Mouse (Mus musculus) heart, embryonic 14.5 days (tissue): ENCODE data around the gene Fign. TPM values are rescaled to one million over a fixed set of nuclear protein-coding genes. Genes with fewer than 3 reads are reported as not detected.
A peak's percentile ranks its signal among the peaks of the same experiment; 100 is the strongest.

Experiments used
- ATAC-seq: fragments of 200-750 bp; cut with Nextera tagmentation; 2 replicates; pipeline ENCODE4 v1.8.0; 2017; ENCODE audit warnings: low read depth, moderate TSS enrichment; ENCODE audit not compliant: insufficient number of reproducible peaks, insufficient read depth, low FRiP score
- H3K27ac ChIP-seq, 2 experiments: fragments of 200-500 bp in 1 of 2; fragments of 300-500 bp in 1 of 2; sonication (generic) in 1 of 2; replicated peaks in 1 of 2; 2 replicates each; pipeline ENCODE4 v1.5.1; 2012 to 2014; ENCODE audit warnings: low read depth in 2 of 2, low read length in 2 of 2, control low read depth in 1 of 2, mild to moderate bottlenecking in 1 of 2, mixed read lengths in 1 of 2; ENCODE audit not compliant: control insufficient read depth in 1 of 2, insufficient read depth in 1 of 2
- H3K27me3 ChIP-seq: fragments of 300-500 bp; sonication (generic); 2 replicates; pipeline ENCODE4 v1.6.1; 2014; ENCODE audit warnings: mild to moderate bottlenecking, low read length, control low read depth; ENCODE audit not compliant: control insufficient read depth, insufficient read depth
- H3K36me3 ChIP-seq: fragments of 300-500 bp; sonication (generic); 2 replicates; pipeline ENCODE4 v1.6.1; 2014; ENCODE audit warnings: mild to moderate bottlenecking, control low read depth, low read length, mixed read lengths; ENCODE audit not compliant: control insufficient read depth, insufficient read depth
- H3K4me1 ChIP-seq, 2 experiments: fragments of 200-500 bp in 1 of 2; fragments of 300-500 bp in 1 of 2; sonication (generic) in 1 of 2; 2 replicates each; pipeline ENCODE4 v1.6.1; 2012 to 2014; ENCODE audit warnings: low read length in 2 of 2, control low read depth in 1 of 2, mixed read lengths in 1 of 2; ENCODE audit not compliant: control insufficient read depth in 2 of 2, insufficient read depth in 2 of 2
- H3K4me2 ChIP-seq: fragments of 300-500 bp; sonication (generic); 2 replicates; pipeline ENCODE4 v1.6.1; 2014; ENCODE audit warnings: mild to moderate bottlenecking, low read length
- H3K4me3 ChIP-seq, 2 experiments: fragments of 200-500 bp in 1 of 2; fragments of 300-500 bp in 1 of 2; sonication (generic) in 1 of 2; 2 replicates each; pipeline ENCODE4 v1.5.1; 2012 to 2014; ENCODE audit warnings: low read length in 2 of 2, mild to moderate bottlenecking in 2 of 2, control low read depth in 1 of 2, low read depth in 1 of 2, moderate library complexity in 1 of 2; ENCODE audit not compliant: control insufficient read depth in 1 of 2, insufficient read depth in 1 of 2
- H3K9ac ChIP-seq: fragments of 300-500 bp; sonication (generic); 2 replicates; pipeline ENCODE4 v1.6.1; 2014; ENCODE audit warnings: mild to moderate bottlenecking, low read length
- H3K9me3 ChIP-seq: fragments of 300-500 bp; sonication (generic); 2 replicates; pipeline ENCODE4 v1.6.1; 2016; ENCODE audit warnings: low read length, control low read depth; ENCODE audit not compliant: control insufficient read depth
- WGBS: fragments of 180-500 bp; shearing (Covaris S2); extraction: QIAGEN DNeasy Blood & Tissue Kit; methylation state at CpG from one replicate; pipeline ENCODE4 v1.1.7; 2014; 5-methylcytosine and 5-hydroxymethylcytosine counted together
- polyA plus RNA-seq: library from polyadenylated mRNA; unstranded; fragments of >200 nt; fragmentation: Nextera tagmentation; extraction: Ambion mirVana; gene quantifications from 2 replicates; pipeline ENCODE4 v1.2.1, GENCODE M21; 2014

Gene Fign
- polyA plus RNA-seq, 1 experiment from 2014 or later = 8.6 TPM

GRCm38 (mm10) chr2:64059477-64059876 is 38.4 kb downstream of the Fign start:
- Histone ChIP-seq H3K27me3 (no peaks in the 10 kb centered on the region), H3K27ac (no peak overlapping the region), H3K4me1 (peaks cover 14 to 31% of the 10 kb centered on the region in 2 experiments), H3K36me3 (no peaks in the 10 kb centered on the region), H3K9ac (no peak overlapping the region), H3K9me3 (no peaks in the 10 kb centered on the region), H3K4me2 (no peak overlapping the region), H3K4me3 (no peak overlapping the region)
- ATAC-seq = no peak
- 63% methylated on average over 5 of the region's 5 CpGs for WGBS

- Histone ChIP-seq H3K27ac (no peak overlapping the region), H3K9me3 (no peaks in the 10 kb centered on the region), H3K36me3 (no peaks in the 10 kb centered on the region), H3K9ac (no peak overlapping the region), H3K4me2 (no peak overlapping the region), H3K4me1 (peaks cover 0 to 20% of the 10 kb centered on the region in 2 experiments; a peak in 3 of 4 replicates), H3K4me3 (no peak overlapping the region), H3K27me3 (no peaks in the 10 kb centered on the region)
- ATAC-seq = no peak
- WGBS = 71% methylated on average over 2 of the region's 2 CpGs
These were observed 49.7 kb downstream of the Fign start for GRCm38 (mm10) chr2:64048142-64048541.

- Histone ChIP-seq H3K4me3 (no peak overlapping the region), H3K9me3 (no peaks in the 10 kb centered on the region), H3K27me3 (no peaks in the 10 kb centered on the region), H3K4me2 (no peak overlapping the region), H3K36me3 (no peaks in the 10 kb centered on the region), H3K9ac (no peak overlapping the region), H3K27ac (0 out of 4 replicates have a peak overlapping the region, but pooled peaks of 1 of the 2 experiments have one; percentile 4), H3K4me1 (peaks cover 0 to 17% of the 10 kb centered on the region in 2 experiments; a peak in 2 of 4 replicates)
- WGBS = 61% methylated on average over 3 of the region's 3 CpGs
- no peak for ATAC-seq
These were observed 54.7 kb downstream of the Fign start for GRCm38 (mm10) chr2:64043099-64043498.

- WGBS = 32% methylated on average over 3 of the region's 3 CpGs
- H3K9ac ChIP-seq = no peak overlapping the region
These were observed 62.4 kb downstream of the Fign start for GRCm38 (mm10) chr2:64035393-64035792.

GRCm38 (mm10) chr2:64033871-64034270 is 64.0 kb downstream of the Fign start:
- Histone ChIP-seq H3K4me2 (no peak overlapping the region), H3K36me3 (no peaks in the 10 kb centered on the region), H3K9me3 (no peaks in the 10 kb centered on the region), H3K4me3 (no peak overlapping the region), H3K27ac (no peak overlapping the region), H3K4me1 (peaks cover 0 to 13% of the 10 kb centered on the region in 2 experiments; a peak in 2 of 4 replicates), H3K9ac (no peak overlapping the region), H3K27me3 (no peaks in the 10 kb centered on the region)
- ATAC-seq = no peak
- WGBS = 46% methylated on average over 3 of the region's 3 CpGs

More at GRCm38 (mm10) chr2:64035393-64035792, 62.4 kb downstream of the Fign start:
- H3K4me2 ChIP-seq = no peak overlapping the region
- no peak for ATAC-seq
- H3K9me3 ChIP-seq = no peaks in the 10 kb centered on the region
- H3K4me1 ChIP-seq = peaks cover 0 to 13% of the 10 kb centered on the region in 2 experiments; a peak in 2 of 4 replicates
- H3K27me3 ChIP-seq = no peaks in the 10 kb centered on the region
- H3K4me3 ChIP-seq = no peak overlapping the region
- H3K27ac ChIP-seq = peak overlapping the region; percentile 19 to 25; a peak in 1 of 4 replicates
- no peaks in the 10 kb centered on the region for H3K36me3 ChIP-seq

- H3K27me3 ChIP-seq = no peaks in the 10 kb centered on the region
- no peak overlapping the region for H3K4me3 ChIP-seq
- no peak overlapping the region for H3K27ac ChIP-seq
- no peak overlapping the region for H3K4me2 ChIP-seq
- H3K36me3 ChIP-seq = no peaks in the 10 kb centered on the region
- no peaks in the 10 kb centered on the region for H3K9me3 ChIP-seq
- ATAC-seq = no peak
- peaks cover 2 to 24% of the 10 kb centered on the region in 2 experiments; a peak in 3 of 4 replicates for H3K4me1 ChIP-seq
- WGBS = 52% methylated on average over 4 of the region's 4 CpGs
- no peak overlapping the region for H3K9ac ChIP-seq
These were observed 71.9 kb downstream of the Fign start for GRCm38 (mm10) chr2:64025961-64026360.

GRCm38 (mm10) chr2:63994304-63995023 is 103.4 kb downstream of the Fign start:
- Histone ChIP-seq H3K36me3 (no peaks in the 10 kb centered on the region), H3K4me2 (no peak overlapping the region), H3K9me3 (no peaks in the 10 kb centered on the region), H3K27me3 (no peaks in the 10 kb centered on the region), H3K4me1 (no peaks in the 10 kb centered on the region), H3K9ac (no peak overlapping the region), H3K27ac (no peak overlapping the region), H3K4me3 (no peak overlapping the region)
- no peak for ATAC-seq
- 81% methylated on average over 7 of the region's 7 CpGs for WGBS
